Comparison of ENCODE assay signal across 8 mouse cellular contexts in genomic region chr17:25808789-25809605, GRCm38 (mm10). TPM values are rescaled to one million over a fixed set of nuclear protein-coding genes. Genes with fewer than 3 reads are reported as not detected.
DNase-seq lines count a peak whose midpoint lies in the region; ATAC-seq lines count a peak whose summit lies in the region.

Fbxl16 (plus strand) TSS chr17:25809085.

- WGBS in embryonic facial prominence, embryonic 12.5 days: under 1% methylated on average over 84 of the region's 100 CpGs
- under 1% methylated on average over 69 of the region's 100 CpGs for WGBS in heart, embryonic 14.5 days
- under 1% methylated on average over 85 of the region's 100 CpGs for WGBS in liver, embryonic 11.5 days
- WGBS in neural tube, embryonic 12.5 days: under 1% methylated on average over 94 of the region's 100 CpGs

- H3K4me3 ChIP-seq in embryonic facial prominence, embryonic 12.5 days: peak within 1 kb of the TSS; percentile 72
- peak within 1 kb of the TSS; percentile 41 to 64 for H3K4me3 ChIP-seq in heart, embryonic 14.5 days (ENCODE audit: control insufficient read depth in 1 of 2, insufficient read depth in 1 of 2, low read depth in 1 of 2, low read length in 2 of 2)
- peak within 1 kb of the TSS; percentile 59 for H3K4me3 ChIP-seq in liver, embryonic 11.5 days (ENCODE audit: low read depth, low read length)
- H3K4me3 ChIP-seq in neural tube, embryonic 12.5 days: peak within 1 kb of the TSS; percentile 77

- H3K9me3 ChIP-seq in embryonic facial prominence, embryonic 12.5 days: no peaks in the 10 kb centered on the region
- H3K9me3 ChIP-seq in heart, embryonic 14.5 days (ENCODE audit: control insufficient read depth, low read length): no peaks in the 10 kb centered on the region
- no peaks in the 10 kb centered on the region for H3K9me3 ChIP-seq in liver, embryonic 11.5 days (ENCODE audit: control insufficient read depth, low read length)
- no peaks in the 10 kb centered on the region for H3K9me3 ChIP-seq in neural tube, embryonic 12.5 days

- peak within 1 kb of the TSS; percentile 80 for H3K9ac ChIP-seq in embryonic facial prominence, embryonic 12.5 days
- peak within 1 kb of the TSS; percentile 70 for H3K9ac ChIP-seq in heart, embryonic 14.5 days (ENCODE audit: low read length)
- H3K9ac ChIP-seq in liver, embryonic 11.5 days (ENCODE audit: low read depth, low read length): peak within 1 kb of the TSS; percentile 27
- peak within 1 kb of the TSS; percentile 87 for H3K9ac ChIP-seq in neural tube, embryonic 12.5 days

- no peaks in the 10 kb centered on the region for H3K36me3 ChIP-seq in embryonic facial prominence, embryonic 12.5 days
- no peaks in the 10 kb centered on the region for H3K36me3 ChIP-seq in heart, embryonic 14.5 days (ENCODE audit: control insufficient read depth, insufficient read depth, low read length)
- H3K36me3 ChIP-seq in liver, embryonic 11.5 days (ENCODE audit: control insufficient read depth, insufficient read depth, low read length): no peaks in the 10 kb centered on the region
- H3K36me3 ChIP-seq in neural tube, embryonic 12.5 days: peaks cover 3% of the 10 kb centered on the region; the same call in 1 of the 2 replicates

- H3K4me2 ChIP-seq in embryonic facial prominence, embryonic 12.5 days (replicated peaks): peak within 1 kb of the TSS; percentile 97
- peak within 1 kb of the TSS; percentile 96 for H3K4me2 ChIP-seq in heart, embryonic 14.5 days (ENCODE audit: low read length)
- peak within 1 kb of the TSS; percentile 90 for H3K4me2 ChIP-seq in liver, embryonic 11.5 days
- peak within 1 kb of the TSS; percentile 86 for H3K4me2 ChIP-seq in neural tube, embryonic 12.5 days (replicated peaks)

- H3K4me1 ChIP-seq in embryonic facial prominence, embryonic 12.5 days: peaks cover 7% of the 10 kb centered on the region; the same call in 1 of the 2 replicates
- H3K4me1 ChIP-seq in heart, embryonic 14.5 days (ENCODE audit: control insufficient read depth in 2 of 2, insufficient read depth in 2 of 2, low read length in 2 of 2): peaks cover 0 to 10% of the 10 kb centered on the region in 2 experiments; a peak in 1 of 4 replicates
- H3K4me1 ChIP-seq in liver, embryonic 11.5 days (replicated peaks; ENCODE audit: control insufficient read depth, insufficient read depth, low read length): peaks cover 4% of the 10 kb centered on the region; the same call in 1 of the 2 replicates
- peaks cover 36% of the 10 kb centered on the region for H3K4me1 ChIP-seq in neural tube, embryonic 12.5 days

- peak; percentile 61 for ATAC-seq in embryonic facial prominence, embryonic 12.5 days (ENCODE audit: insufficient number of reproducible peaks, insufficient read depth, low FRiP score, low TSS enrichment)
- peak; percentile 73 for ATAC-seq in heart, embryonic 14.5 days (ENCODE audit: insufficient number of reproducible peaks, insufficient read depth, low FRiP score, low read depth)
- peak; percentile 54 for ATAC-seq in liver, embryonic 11.5 days (replicated peaks; ENCODE audit: low FRiP score)
- ATAC-seq in neural tube, embryonic 12.5 days (ENCODE audit: low FRiP score, low read depth): peak; percentile 80
- ATAC-seq in monocyte, adult 5-6 weeks (replicated peaks; ENCODE audit: insufficient number of reproducible peaks, low FRiP score, low TSS enrichment, poor library complexity, severe bottlenecking): no peak

- peak; percentile 60 for DNase-seq in thymus, postnatal 4 days
- DNase-seq in thymus, postnatal 0 days (ENCODE audit: low spot score): no peak
- peak; percentile 81 for DNase-seq in kidney, postnatal 10 days
- peak; percentile 60 for DNase-seq in liver, embryonic 11.5 days (ENCODE audit: low spot score)

- peaks cover 53% of the 10 kb centered on the region for H3K27me3 ChIP-seq in embryonic facial prominence, embryonic 12.5 days
- H3K27me3 ChIP-seq in heart, embryonic 14.5 days (ENCODE audit: control insufficient read depth, insufficient read depth, low read length): peaks cover 54% of the 10 kb centered on the region
- peaks cover 66% of the 10 kb centered on the region for H3K27me3 ChIP-seq in liver, embryonic 11.5 days (replicated peaks; ENCODE audit: control insufficient read depth, insufficient read depth, low read length)
- H3K27me3 ChIP-seq in neural tube, embryonic 12.5 days (replicated peaks): peaks cover 12% of the 10 kb centered on the region

- peak within 1 kb of the TSS; percentile 65 for H3K27ac ChIP-seq in embryonic facial prominence, embryonic 12.5 days
- H3K27ac ChIP-seq in heart, embryonic 14.5 days (replicated peaks in 1 of 2; ENCODE audit: control insufficient read depth in 1 of 2, insufficient read depth in 1 of 2, low read depth in 2 of 2, low read length in 2 of 2): no peak within 1 kb of the TSS
- no peak within 1 kb of the TSS for H3K27ac ChIP-seq in liver, embryonic 11.5 days (ENCODE audit: low read depth, low read length)
- H3K27ac ChIP-seq in neural tube, embryonic 12.5 days: peak within 1 kb of the TSS; percentile 90

RNA-seq across cellular contexts. Expression of gene Fbxl16, which starts in this region (rescaled TPM):
- 0.12 TPM in 1 of 2 replicates, not detected in the other for polyA plus RNA-seq in thymus, postnatal 0 days (2015; fragmentation: Nextera tagmentation; extraction: Ambion mirVana)
- 5.9 and 6.7 TPM in 2 replicates for polyA plus RNA-seq in embryonic facial prominence, embryonic 12.5 days (2016; fragmentation: Nextera tagmentation; extraction: Ambion mirVana)
- polyA plus RNA-seq in heart, embryonic 14.5 days (2014; fragmentation: Nextera tagmentation; extraction: Ambion mirVana): 0.85 and 1.1 TPM in 2 replicates
- 0.99 and 1.2 TPM in 2 replicates for polyA plus RNA-seq in liver, embryonic 11.5 days (2014; fragmentation: Nextera tagmentation; extraction: Ambion mirVana)
- polyA plus RNA-seq in neural tube, embryonic 12.5 days (2016; fragmentation: Nextera tagmentation; extraction: Ambion mirVana): 25.8 and 27.0 TPM in 2 replicates
- total RNA-seq in monocyte, adult 5-6 weeks (2017): not detected in 3 replicates

Comparison
In these comparisons a context has a peak if more than half of its experiments do, and no peak if none do; other contexts are left out.
1. H3K27ac ChIP-seq: peak in embryonic facial prominence, embryonic 12.5 days (single experiment) and neural tube, embryonic 12.5 days (single experiment); none in heart, embryonic 14.5 days (0 of 2) and liver, embryonic 11.5 days (single experiment).
2. H3K9ac ChIP-seq: peak in every context shown above with its lines; median percentile 87 in neural tube, embryonic 12.5 days; 80 in embryonic facial prominence, embryonic 12.5 days; 70 in heart, embryonic 14.5 days; 27 in liver, embryonic 11.5 days.
3. Peak in every context shown above with its lines, with median percentiles within 50 percentile points of each other: H3K4me2 ChIP-seq and H3K4me3 ChIP-seq.